Mouse (Mus musculus): ENCODE data around the gene Chst3. TPM values are rescaled to one million over a fixed set of nuclear protein-coding genes. Genes with fewer than 3 reads are reported as not detected.
A peak's percentile ranks its signal among the peaks of the same experiment; 100 is the strongest.

The Chst3 gene
- polyA plus RNA-seq, 1 experiment = 1.7 TPM

DNA sequence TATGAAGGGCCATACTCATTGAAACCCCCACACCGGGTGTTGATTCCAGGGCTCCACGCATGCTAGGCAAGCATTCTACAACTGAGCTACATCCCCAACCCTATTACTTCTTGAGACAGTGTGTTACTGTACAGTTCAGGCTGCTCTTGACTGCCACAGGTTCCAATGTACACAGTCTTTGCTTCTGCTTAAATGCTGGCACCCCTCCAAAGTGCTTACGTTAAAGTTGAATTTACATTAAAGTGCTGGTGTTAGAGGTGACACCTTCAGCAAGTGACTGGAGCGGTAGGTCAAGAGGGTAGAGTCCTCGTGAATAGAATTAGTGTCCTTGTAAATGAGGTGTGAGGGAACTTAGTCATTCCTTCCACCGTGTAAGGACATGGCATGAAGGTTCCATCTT lies 19.7 kb downstream of the Chst3 start:
- TF ChIP-seq USF1 (IDR thresholded peaks at IDR 0.05; ENCODE audit: low read depth) (no peak), MAX (IDR thresholded peaks at IDR 0.05) (no peak)
- H3K79me3 ChIP-seq (ENCODE audit: low read depth) = no peaks in the 10 kb centered on the region
- no peaks in the 10 kb centered on the region for H3K36me3 ChIP-seq (ENCODE audit: control insufficient read depth, insufficient read depth)
- no peak overlapping the region for H3K4me3 ChIP-seq (ENCODE audit: insufficient read depth, poor library complexity, severe bottlenecking)
- H3ac ChIP-seq (ENCODE audit: control insufficient read depth, insufficient read length, low read depth) = no peak overlapping the region
- H3K79me2 ChIP-seq (ENCODE audit: control insufficient read depth, insufficient read depth) = no peaks in the 10 kb centered on the region
- no peaks in the 10 kb centered on the region for H3K27me3 ChIP-seq (ENCODE audit: control insufficient read depth, insufficient read depth, insufficient read length)

- Histone ChIP-seq H3ac (ENCODE audit: control insufficient read depth, insufficient read length, low read depth) (no peak overlapping the region), H3K79me3 (ENCODE audit: low read depth) (no peaks in the 10 kb centered on the region), H3K27me3 (ENCODE audit: control insufficient read depth, insufficient read depth, insufficient read length) (no peaks in the 10 kb centered on the region), H3K36me3 (ENCODE audit: control insufficient read depth, insufficient read depth) (no peaks in the 10 kb centered on the region), H3K79me2 (ENCODE audit: control insufficient read depth, insufficient read depth) (no peaks in the 10 kb centered on the region), H3K4me3 (ENCODE audit: insufficient read depth, poor library complexity, severe bottlenecking) (no peak overlapping the region)
- TF ChIP-seq MYOD1 (IDR thresholded peaks at IDR 0.05; ENCODE audit: control insufficient read depth, insufficient read length, low read depth) (no peak), CTCF (IDR thresholded peaks at IDR 0.05; ENCODE audit: control insufficient read depth, insufficient read depth, insufficient read length) (no peak), FOSL1 (IDR thresholded peaks at IDR 0.05; ENCODE audit: insufficient read depth, low read length, poor library complexity, severe bottlenecking) (no peak), MYOG (IDR thresholded peaks at IDR 0.05; ENCODE audit: control insufficient read depth, extremely low read depth, insufficient read length) (no peak), CEBPB (IDR thresholded peaks at IDR 0.05; ENCODE audit: low read depth) (no peak)
Measured at GRCm38 (mm10) chr10:60197406-60197821, 21.6 kb downstream of the Chst3 start.

DNA sequence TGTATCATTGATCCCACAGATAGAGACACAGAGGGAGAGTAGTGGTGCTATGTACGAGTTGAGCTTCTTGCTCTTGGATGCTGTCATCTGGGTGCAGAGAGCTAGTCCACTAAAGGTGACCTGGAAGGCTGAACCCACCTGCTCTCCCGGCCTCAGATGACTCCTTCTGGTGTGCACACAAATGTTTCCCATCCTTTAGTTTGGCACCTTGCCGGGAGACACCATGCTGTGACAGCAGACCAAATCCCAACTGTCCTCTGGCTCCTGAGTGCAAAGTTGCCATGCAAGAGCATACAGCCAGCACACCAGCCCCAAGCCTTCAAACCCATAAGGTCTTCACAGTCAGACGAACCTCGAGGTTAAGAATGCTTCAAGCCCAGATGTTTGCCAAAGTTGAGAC lies 22.1 kb downstream of the Chst3 start:
- no peak for TF ChIP-seq CEBPB (IDR thresholded peaks at IDR 0.05; ENCODE audit: low read depth)
- no peak for TF ChIP-seq MYOD1 (IDR thresholded peaks at IDR 0.05; ENCODE audit: control insufficient read depth, insufficient read length, low read depth)
- no peak for TF ChIP-seq FOSL1 (IDR thresholded peaks at IDR 0.05; ENCODE audit: insufficient read depth, low read length, poor library complexity, severe bottlenecking)
- TF ChIP-seq USF1 (IDR thresholded peaks at IDR 0.05; ENCODE audit: low read depth) = no peak
- no peak for TF ChIP-seq CTCF (IDR thresholded peaks at IDR 0.05; ENCODE audit: control insufficient read depth, insufficient read depth, insufficient read length)
- no peak for TF ChIP-seq MYOG (IDR thresholded peaks at IDR 0.05; ENCODE audit: control insufficient read depth, extremely low read depth, insufficient read length)
- TF ChIP-seq MAX (IDR thresholded peaks at IDR 0.05) = no peak
- H3K4me3 ChIP-seq (ENCODE audit: insufficient read depth, poor library complexity, severe bottlenecking) = no peak overlapping the region
- H3K27me3 ChIP-seq (ENCODE audit: control insufficient read depth, insufficient read depth, insufficient read length) = no peaks in the 10 kb centered on the region
- H3ac ChIP-seq (ENCODE audit: control insufficient read depth, insufficient read length, low read depth) = no peak overlapping the region
- no peaks in the 10 kb centered on the region for H3K36me3 ChIP-seq (ENCODE audit: control insufficient read depth, insufficient read depth)
- H3K79me2 ChIP-seq (ENCODE audit: control insufficient read depth, insufficient read depth) = no peaks in the 10 kb centered on the region
- H3K79me3 ChIP-seq (ENCODE audit: low read depth) = no peaks in the 10 kb centered on the region

DNA sequence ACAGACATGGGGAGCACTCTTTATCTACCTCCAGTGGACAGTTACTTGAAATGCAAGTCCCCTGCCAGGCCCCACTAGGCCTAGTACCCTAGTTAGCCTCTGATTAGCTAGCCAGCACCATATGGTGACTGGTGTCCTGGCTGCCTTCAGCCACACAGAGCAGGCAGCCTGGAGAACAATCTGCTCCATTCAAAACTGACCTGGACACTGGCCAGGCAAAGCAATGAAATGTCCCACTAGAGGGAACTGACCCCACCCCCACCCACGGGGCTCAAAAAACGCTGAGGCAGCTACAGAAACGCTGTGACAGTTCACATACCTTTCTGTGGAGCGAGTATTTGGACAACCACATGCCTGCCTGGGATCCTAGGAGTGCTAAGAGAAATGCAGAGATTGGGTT lies 24.0 kb downstream of the Chst3 start:
- Histone ChIP-seq H3K79me2 (ENCODE audit: control insufficient read depth, insufficient read depth) (no peaks in the 10 kb centered on the region), H3K79me3 (ENCODE audit: low read depth) (no peaks in the 10 kb centered on the region), H3K4me3 (ENCODE audit: insufficient read depth, poor library complexity, severe bottlenecking) (no peak overlapping the region), H3K27me3 (ENCODE audit: control insufficient read depth, insufficient read depth, insufficient read length) (no peaks in the 10 kb centered on the region), H3K36me3 (ENCODE audit: control insufficient read depth, insufficient read depth) (no peaks in the 10 kb centered on the region), H3ac (ENCODE audit: control insufficient read depth, insufficient read length, low read depth) (no peak overlapping the region)
- TF ChIP-seq CEBPB (IDR thresholded peaks at IDR 0.05; ENCODE audit: low read depth) (no peak), MYOG (IDR thresholded peaks at IDR 0.05; ENCODE audit: control insufficient read depth, extremely low read depth, insufficient read length) (no peak), MYOD1 (IDR thresholded peaks at IDR 0.05; ENCODE audit: control insufficient read depth, insufficient read length, low read depth) (no peak), MAX (IDR thresholded peaks at IDR 0.05) (no peak), USF1 (IDR thresholded peaks at IDR 0.05; ENCODE audit: low read depth) (no peak), FOSL1 (IDR thresholded peaks at IDR 0.05; ENCODE audit: insufficient read depth, low read length, poor library complexity, severe bottlenecking) (no peak), CTCF (IDR thresholded peaks at IDR 0.05; ENCODE audit: control insufficient read depth, insufficient read depth, insufficient read length) (no peak)

- Histone ChIP-seq H3K27me3 (ENCODE audit: control insufficient read depth, insufficient read depth, insufficient read length) (no peaks in the 10 kb centered on the region), H3K36me3 (ENCODE audit: control insufficient read depth, insufficient read depth) (no peaks in the 10 kb centered on the region), H3K79me3 (ENCODE audit: low read depth) (no peaks in the 10 kb centered on the region), H3ac (ENCODE audit: control insufficient read depth, insufficient read length, low read depth) (no peak overlapping the region), H3K79me2 (ENCODE audit: control insufficient read depth, insufficient read depth) (no peaks in the 10 kb centered on the region), H3K4me3 (ENCODE audit: insufficient read depth, poor library complexity, severe bottlenecking) (no peak overlapping the region)
- TF ChIP-seq CTCF (IDR thresholded peaks at IDR 0.05; ENCODE audit: control insufficient read depth, insufficient read depth, insufficient read length) = no peak
- TF ChIP-seq MYOD1 (IDR thresholded peaks at IDR 0.05; ENCODE audit: control insufficient read depth, insufficient read length, low read depth) = no peak
- TF ChIP-seq MAX (IDR thresholded peaks at IDR 0.05) = no peak
- TF ChIP-seq MYOG (IDR thresholded peaks at IDR 0.05; ENCODE audit: control insufficient read depth, extremely low read depth, insufficient read length) = no peak
- no peak for TF ChIP-seq FOSL1 (IDR thresholded peaks at IDR 0.05; ENCODE audit: insufficient read depth, low read length, poor library complexity, severe bottlenecking)
- TF ChIP-seq USF1 (IDR thresholded peaks at IDR 0.05; ENCODE audit: low read depth) = no peak
- no peak for TF ChIP-seq CEBPB (IDR thresholded peaks at IDR 0.05; ENCODE audit: low read depth)
Measured at GRCm38 (mm10) chr10:60193532-60194423, 25.3 kb downstream of the Chst3 start.

DNA sequence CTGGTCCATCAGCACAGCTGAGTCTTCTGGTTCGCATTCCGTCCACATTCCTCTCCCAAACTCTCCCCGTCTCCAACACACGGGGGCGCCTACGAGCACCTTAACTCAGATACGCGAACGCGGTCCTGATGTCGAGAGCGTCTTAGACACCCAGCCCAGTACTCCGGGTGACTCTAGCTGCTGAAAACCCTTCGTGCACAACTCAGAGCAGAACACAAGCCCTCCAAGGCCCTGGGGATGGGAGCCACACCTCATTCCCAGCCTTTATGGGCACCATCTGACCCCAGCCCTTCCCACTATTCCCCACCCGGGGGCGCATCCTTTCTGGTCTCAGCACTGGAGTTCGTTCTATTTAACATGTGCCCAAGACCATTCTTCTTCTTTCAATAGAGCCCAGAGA lies 27.3 kb downstream of the Chst3 start:
- TF ChIP-seq USF1 (IDR thresholded peaks at IDR 0.05; ENCODE audit: low read depth) (no peak), FOSL1 (IDR thresholded peaks at IDR 0.05; ENCODE audit: insufficient read depth, low read length, poor library complexity, severe bottlenecking) (no peak), CTCF (IDR thresholded peaks at IDR 0.05; ENCODE audit: control insufficient read depth, insufficient read depth, insufficient read length) (peak; percentile 49)
- H3K79me3 ChIP-seq (ENCODE audit: low read depth) = no peaks in the 10 kb centered on the region
- no peaks in the 10 kb centered on the region for H3K27me3 ChIP-seq (ENCODE audit: control insufficient read depth, insufficient read depth, insufficient read length)
- no peaks in the 10 kb centered on the region for H3K36me3 ChIP-seq (ENCODE audit: control insufficient read depth, insufficient read depth)
- no peak overlapping the region for H3K4me3 ChIP-seq (ENCODE audit: insufficient read depth, poor library complexity, severe bottlenecking)
- no peaks in the 10 kb centered on the region for H3K79me2 ChIP-seq (ENCODE audit: control insufficient read depth, insufficient read depth)
- peak overlapping the region; percentile 14 for H3ac ChIP-seq (ENCODE audit: control insufficient read depth, insufficient read length, low read depth)

Data from C2C12 (cell line).